Mouse (Mus musculus): ENCODE results near the gene Olfr1049. TPM values are rescaled to one million over a fixed set of nuclear protein-coding genes. Genes with fewer than 3 reads are reported as not detected.
"Not testable (repeated sequence)": the region's sequence is repeated elsewhere in the genome, so short reads cannot be mapped to it uniquely, and the experiment has no call there.

The Olfr1049 gene
- polyA plus RNA-seq (2015; fragmentation: Nextera tagmentation; extraction: Ambion mirVana) = not detected in 2 replicates

DNA sequence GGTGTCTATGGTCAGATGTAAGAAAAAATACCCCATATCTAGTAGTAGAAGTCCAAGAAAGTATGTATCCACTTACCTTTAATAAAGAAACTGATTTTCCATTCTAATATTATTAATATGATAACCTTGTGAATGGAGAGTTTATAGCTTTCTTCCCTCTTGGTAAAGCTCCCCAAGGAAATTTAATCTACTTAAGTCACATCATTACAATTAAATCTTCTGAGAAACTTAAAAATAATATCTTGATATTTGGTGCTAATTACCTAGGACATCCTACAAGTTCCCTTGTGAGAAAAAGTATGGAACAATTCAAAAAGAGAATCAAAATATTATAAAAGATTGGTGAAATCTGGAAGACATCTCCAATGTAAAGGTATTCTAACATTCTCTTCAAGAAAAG, at the start of gene Olfr1049:
Gene Olfr1049 (minus strand): TSS at position 101 of the 400 bp plus-strand sequence.
- not testable (repeated sequence) for ATAC-seq (replicated peaks); H3K4me3 ChIP-seq

DNA sequence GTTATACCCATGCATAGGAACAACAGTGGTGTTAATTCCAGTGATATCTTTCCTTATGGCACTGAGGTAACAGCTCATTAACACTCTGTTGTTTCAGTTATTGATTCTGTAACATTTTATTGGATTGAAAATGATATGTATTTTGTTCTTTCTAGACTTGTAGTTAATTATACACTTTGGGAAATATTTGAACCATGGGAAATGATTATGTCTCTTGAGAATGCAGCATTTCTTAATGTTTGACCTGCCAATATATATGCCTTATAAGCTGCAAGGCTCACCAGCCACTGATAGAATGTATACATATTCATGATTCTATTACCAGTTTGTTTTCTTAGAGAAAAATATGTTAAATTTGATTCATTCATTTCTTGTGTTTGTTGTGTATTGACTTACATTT, 34.0 kb upstream of the Olfr1049 start, which contains the start of gene Olfr1052:
Gene Olfr1052 (plus strand): TSS at position 301 of the 400 bp plus-strand sequence.
- H3K9ac ChIP-seq = no peak within 1 kb of the TSS
- no peaks in the 10 kb centered on the region for H3K27me3 ChIP-seq (replicated peaks)
- H3K4me3 ChIP-seq = no peak within 1 kb of the TSS
- no peaks in the 10 kb centered on the region for H3K9me3 ChIP-seq
- ATAC-seq (replicated peaks) = no peak
- H3K27ac ChIP-seq = no peak within 1 kb of the TSS
- H3K4me1 ChIP-seq = no peaks in the 10 kb centered on the region
- H3K36me3 ChIP-seq (replicated peaks) = no peaks in the 10 kb centered on the region
- no peak within 1 kb of the TSS for H3K4me2 ChIP-seq

More for the DNA sequence above, at the start of gene Olfr1049:
- H3K27ac ChIP-seq; H3K4me1 ChIP-seq; H3K36me3 ChIP-seq (replicated peaks); H3K4me2 ChIP-seq; H3K9me3 ChIP-seq; H3K9ac ChIP-seq; H3K27me3 ChIP-seq (replicated peaks): not testable (repeated sequence)

DNA sequence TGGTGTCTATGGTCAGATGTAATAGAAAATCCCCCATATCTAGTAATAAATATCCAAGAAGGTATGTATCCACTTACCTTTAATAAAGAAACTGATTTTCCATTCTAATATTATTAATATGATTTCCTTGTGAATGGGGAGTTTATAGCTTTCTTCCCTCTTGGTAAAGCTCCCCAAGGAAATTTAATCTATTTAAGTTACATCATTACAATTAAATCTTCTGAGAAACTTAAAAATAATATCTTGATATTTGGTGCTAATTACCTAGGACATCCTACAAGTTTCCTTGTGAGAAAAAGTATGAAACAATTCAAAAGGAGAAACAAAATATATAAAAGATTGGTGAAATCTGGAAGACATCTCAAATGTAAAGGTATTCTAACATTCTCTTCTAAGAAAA, 20.9 kb upstream of the Olfr1049 start, which contains the start of gene Olfr1051:
Gene Olfr1051 (minus strand): TSS at position 101 of the 400 bp plus-strand sequence.
- H3K27me3 ChIP-seq (replicated peaks) = not testable (repeated sequence)

DNA sequence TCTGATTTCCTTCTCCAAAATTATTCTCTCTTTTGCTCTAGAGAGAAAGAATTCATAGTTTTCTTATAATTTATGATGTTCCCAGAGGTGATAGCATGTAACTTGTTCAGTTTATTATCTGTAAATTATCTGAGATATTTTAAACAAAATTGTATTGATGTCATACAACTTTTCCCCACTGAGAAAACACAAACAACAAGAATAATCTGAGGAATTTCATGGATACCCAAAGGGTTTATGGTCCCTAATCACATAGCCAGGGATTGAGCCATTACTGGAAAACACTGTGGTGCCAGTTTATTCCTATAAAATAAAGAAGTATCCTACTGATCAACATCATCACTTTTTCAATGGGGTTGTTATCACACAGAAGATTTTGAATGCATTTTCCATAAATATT, 17.9 kb downstream of the Olfr1049 start, which contains the start of gene Olfr1048:
Gene Olfr1048 (minus strand): TSS at position 101 of the 400 bp plus-strand sequence.
- Histone ChIP-seq H3K4me2 (no peak within 1 kb of the TSS), H3K36me3 (replicated peaks) (no peaks in the 10 kb centered on the region), H3K4me1 (no peaks in the 10 kb centered on the region), H3K27ac (no peak within 1 kb of the TSS), H3K27me3 (replicated peaks) (no peaks in the 10 kb centered on the region), H3K9ac (no peak within 1 kb of the TSS), H3K9me3 (no peaks in the 10 kb centered on the region), H3K4me3 (no peak within 1 kb of the TSS)
- ATAC-seq (replicated peaks) = no peak

More for the DNA sequence above, 20.9 kb upstream of the Olfr1049 start, which contains the start of gene Olfr1051:
- H3K4me2 ChIP-seq; H3K27ac ChIP-seq; H3K9me3 ChIP-seq; H3K4me1 ChIP-seq; H3K36me3 ChIP-seq (replicated peaks); H3K9ac ChIP-seq; H3K4me3 ChIP-seq; ATAC-seq (replicated peaks): not testable (repeated sequence)

DNA sequence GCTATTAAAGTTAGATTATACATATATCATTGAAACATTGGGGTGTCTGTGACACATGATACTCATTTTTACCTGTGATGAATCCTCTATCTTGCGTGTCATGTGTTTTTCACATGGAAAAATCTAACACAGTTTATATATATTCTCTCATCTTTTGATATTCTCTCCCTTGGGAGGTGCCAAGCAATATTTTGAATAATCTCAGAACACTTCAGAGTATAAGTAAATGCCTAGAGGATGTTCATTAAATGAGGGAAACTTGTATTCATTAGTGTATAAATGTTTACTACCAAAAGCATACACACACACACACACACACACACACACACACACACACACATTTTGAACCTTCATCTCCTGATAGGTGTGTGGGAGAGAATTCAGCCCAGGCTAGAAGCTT, 26.8 kb downstream of the Olfr1049 start, which contains the start of gene Olfr1047:
Gene Olfr1047 (minus strand): TSS at position 101 of the 400 bp plus-strand sequence.
- WGBS = 98% methylated on average over 1 of the region's 1 CpGs
- Histone ChIP-seq H3K4me2 (no peak within 1 kb of the TSS), H3K9ac (no peak within 1 kb of the TSS), H3K4me1 (no peaks in the 10 kb centered on the region), H3K27ac (no peak within 1 kb of the TSS), H3K27me3 (replicated peaks) (no peaks in the 10 kb centered on the region), H3K36me3 (replicated peaks) (no peaks in the 10 kb centered on the region), H3K9me3 (no peaks in the 10 kb centered on the region), H3K4me3 (no peak within 1 kb of the TSS)
- ATAC-seq (replicated peaks) = no peak

DNA sequence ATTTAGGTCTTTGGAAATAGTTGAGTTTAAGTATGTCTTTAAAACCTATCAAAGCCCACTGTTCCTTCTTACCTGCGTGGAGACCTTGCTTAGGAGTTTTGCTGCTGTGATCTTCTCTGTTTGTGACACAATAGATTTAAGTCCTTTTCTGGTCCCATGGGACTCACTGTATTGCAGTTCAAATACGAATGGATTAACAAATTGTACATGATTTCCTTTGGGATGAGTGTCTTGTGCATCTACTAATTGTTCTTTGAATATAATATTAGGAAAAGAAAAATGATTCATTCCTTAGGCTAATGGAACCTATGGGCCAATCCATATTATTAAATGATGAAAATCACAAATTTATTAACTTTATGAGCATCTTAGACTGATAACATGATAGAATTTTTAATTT, 38.9 kb downstream of the Olfr1049 start, which contains the start of gene Olfr1046:
Gene Olfr1046 (minus strand): TSS at position 101 of the 400 bp plus-strand sequence.
- no peak within 1 kb of the TSS for H3K4me3 ChIP-seq
- no peak within 1 kb of the TSS for H3K4me2 ChIP-seq
- no peaks in the 10 kb centered on the region for H3K36me3 ChIP-seq (replicated peaks)
- no peaks in the 10 kb centered on the region for H3K27me3 ChIP-seq (replicated peaks)
- 71% methylated on average over 2 of the region's 2 CpGs for WGBS
- H3K9me3 ChIP-seq = no peaks in the 10 kb centered on the region
- no peak within 1 kb of the TSS for H3K27ac ChIP-seq
- no peak within 1 kb of the TSS for H3K9ac ChIP-seq
- ATAC-seq (replicated peaks) = no peak
- H3K4me1 ChIP-seq = no peaks in the 10 kb centered on the region

Other genes starting within 250 kb of the Olfr1049 start
- not detected in 2 replicates for gene Olfr1033, start 237.7 kb downstream of the Olfr1049 start, polyA plus RNA-seq (2015; fragmentation: Nextera tagmentation; extraction: Ambion mirVana)
- not detected in 2 replicates for gene Olfr1034, start 212.5 kb downstream of the Olfr1049 start, polyA plus RNA-seq (2015; fragmentation: Nextera tagmentation; extraction: Ambion mirVana)
- not detected in 2 replicates for gene Olfr1036, start 184.3 kb downstream of the Olfr1049 start, polyA plus RNA-seq (2015; fragmentation: Nextera tagmentation; extraction: Ambion mirVana)
- not detected in 2 replicates for gene Olfr1037, start 170.9 kb downstream of the Olfr1049 start, polyA plus RNA-seq (2015; fragmentation: Nextera tagmentation; extraction: Ambion mirVana)
- gene Olfr1039, start 122.4 kb downstream of the Olfr1049 start, polyA plus RNA-seq (2015; fragmentation: Nextera tagmentation; extraction: Ambion mirVana) = not detected in 2 replicates
- not detected in 2 replicates for gene Olfr1040, start 111.6 kb downstream of the Olfr1049 start, polyA plus RNA-seq (2015; fragmentation: Nextera tagmentation; extraction: Ambion mirVana)
- gene Olfr1042, start 96.5 kb downstream of the Olfr1049 start, polyA plus RNA-seq (2015; fragmentation: Nextera tagmentation; extraction: Ambion mirVana) = not detected in 2 replicates
- not detected in 2 replicates for gene Olfr1043, start 90.8 kb downstream of the Olfr1049 start, polyA plus RNA-seq (2015; fragmentation: Nextera tagmentation; extraction: Ambion mirVana)
- not detected in 2 replicates for gene Olfr1044, start 80.5 kb downstream of the Olfr1049 start, polyA plus RNA-seq (2015; fragmentation: Nextera tagmentation; extraction: Ambion mirVana)
- gene Olfr52, start 72.6 kb downstream of the Olfr1049 start, polyA plus RNA-seq (2015; fragmentation: Nextera tagmentation; extraction: Ambion mirVana) = not detected in 2 replicates
- gene Olfr1045, start 55.3 kb downstream of the Olfr1049 start, polyA plus RNA-seq (2015; fragmentation: Nextera tagmentation; extraction: Ambion mirVana) = not detected in 2 replicates
- gene Olfr1046, start 39.0 kb downstream of the Olfr1049 start, polyA plus RNA-seq (2015; fragmentation: Nextera tagmentation; extraction: Ambion mirVana) = not detected in 2 replicates
- gene Olfr1047, start 26.9 kb downstream of the Olfr1049 start, polyA plus RNA-seq (2015; fragmentation: Nextera tagmentation; extraction: Ambion mirVana) = not detected in 2 replicates
- not detected in 2 replicates for gene Olfr1048, start 18.0 kb downstream of the Olfr1049 start, polyA plus RNA-seq (2015; fragmentation: Nextera tagmentation; extraction: Ambion mirVana)
- gene Olfr1051, start 20.8 kb upstream of the Olfr1049 start, polyA plus RNA-seq (2015; fragmentation: Nextera tagmentation; extraction: Ambion mirVana) = not detected in 2 replicates
- not detected in 2 replicates for gene Olfr1052, start 34.1 kb upstream of the Olfr1049 start, polyA plus RNA-seq (2015; fragmentation: Nextera tagmentation; extraction: Ambion mirVana)
- not detected in 2 replicates for gene Olfr1053, start 57.0 kb upstream of the Olfr1049 start, polyA plus RNA-seq (2015; fragmentation: Nextera tagmentation; extraction: Ambion mirVana)
- not detected in 2 replicates for gene Olfr1054, start 77.1 kb upstream of the Olfr1049 start, polyA plus RNA-seq (2015; fragmentation: Nextera tagmentation; extraction: Ambion mirVana)
- gene Olfr1055, start 92.0 kb upstream of the Olfr1049 start, polyA plus RNA-seq (2015; fragmentation: Nextera tagmentation; extraction: Ambion mirVana) = not detected in 2 replicates
- not detected in 2 replicates for gene Olfr1056, start 104.1 kb upstream of the Olfr1049 start, polyA plus RNA-seq (2015; fragmentation: Nextera tagmentation; extraction: Ambion mirVana)
- gene Olfr1057, start 120.1 kb upstream of the Olfr1049 start, polyA plus RNA-seq (2015; fragmentation: Nextera tagmentation; extraction: Ambion mirVana) = not detected in 2 replicates
- gene Olfr1058, start 130.2 kb upstream of the Olfr1049 start, polyA plus RNA-seq (2015; fragmentation: Nextera tagmentation; extraction: Ambion mirVana) = not detected in 2 replicates
- not detected in 2 replicates for gene Olfr1061, start 155.7 kb upstream of the Olfr1049 start, polyA plus RNA-seq (2015; fragmentation: Nextera tagmentation; extraction: Ambion mirVana)
- gene Olfr1062, start 168.4 kb upstream of the Olfr1049 start, polyA plus RNA-seq (2015; fragmentation: Nextera tagmentation; extraction: Ambion mirVana) = not detected in 2 replicates
- not detected in 2 replicates for gene Olfr1065, start 192.3 kb upstream of the Olfr1049 start, polyA plus RNA-seq (2015; fragmentation: Nextera tagmentation; extraction: Ambion mirVana)
- not detected in 2 replicates for gene Olfr1066, start 197.9 kb upstream of the Olfr1049 start, polyA plus RNA-seq (2015; fragmentation: Nextera tagmentation; extraction: Ambion mirVana)
- gene Olfr228, start 229.1 kb upstream of the Olfr1049 start, polyA plus RNA-seq (2015; fragmentation: Nextera tagmentation; extraction: Ambion mirVana) = not detected in 2 replicates